Mouse (Mus musculus) stomach, postnatal 0 days (tissue): ENCODE measurements around the gene Atxn7l3. TPM values are rescaled to one million over a fixed set of nuclear protein-coding genes. Genes with fewer than 3 reads are reported as not detected.

Experiments
- ATAC-seq: fragments of 200-750 bp; cut with Nextera tagmentation; 2 replicates; pipeline ENCODE4 v1.8.0; 2017; ENCODE audit not compliant: low FRiP score, low TSS enrichment
- DNase-seq: peaks from one replicate; pipeline ENCODE4 v3.0.0-alpha.2; 2016; ENCODE audit warnings: low spot score
- H3K27ac ChIP-seq: fragments of 300-500 bp; sonication (generic); replicated peaks from 2 replicates; pipeline ENCODE4 v1.5.1; 2014; ENCODE audit warnings: mild to moderate bottlenecking, control low read depth
- H3K27me3 ChIP-seq: fragments of 300-500 bp; sonication (generic); 2 replicates; pipeline ENCODE4 v1.6.1; 2014; ENCODE audit warnings: low read length; ENCODE audit not compliant: control insufficient read depth, insufficient read depth
- H3K36me3 ChIP-seq: fragments of 300-500 bp; sonication (generic); 2 replicates; pipeline ENCODE4 v1.6.1; 2014; ENCODE audit warnings: low read length, mixed read lengths; ENCODE audit not compliant: control insufficient read depth, insufficient read depth
- H3K4me1 ChIP-seq: fragments of 300-500 bp; sonication (generic); replicated peaks from 2 replicates; pipeline ENCODE4 v1.6.1; 2014; ENCODE audit warnings: antibody characterized with exemption; ENCODE audit not compliant: control insufficient read depth, insufficient read depth
- H3K4me2 ChIP-seq: fragments of 300-500 bp; sonication (generic); replicated peaks from 2 replicates; pipeline ENCODE4 v1.6.1; 2014; ENCODE audit warnings: low read depth, mild to moderate bottlenecking, control low read depth, moderate library complexity
- H3K4me3 ChIP-seq: fragments of 300-500 bp; sonication (generic); 2 replicates; pipeline ENCODE4 v1.5.1; 2014; ENCODE audit warnings: low read depth, low read length, control low read depth
- H3K9ac ChIP-seq: fragments of 300-500 bp; sonication (generic); 2 replicates; pipeline ENCODE4 v1.6.1; 2014; ENCODE audit warnings: mild to moderate bottlenecking, low read length, control low read depth, mixed read lengths
- H3K9me3 ChIP-seq: fragments of 300-500 bp; sonication (generic); 2 replicates; pipeline ENCODE4 v1.6.1; 2016; ENCODE audit warnings: low read length; ENCODE audit not compliant: control insufficient read depth
- CTCF ChIP-seq: IDR thresholded peaks from 2 replicates; pipeline ENCODE4 v1.5.1; 2016; ENCODE audit warnings: antibody characterized with exemption, low read depth, mild to moderate bottlenecking, moderate library complexity
- EP300 ChIP-seq: optimal IDR thresholded peaks from 2 replicates; pipeline ENCODE3; 2016; ENCODE audit warnings: antibody characterized with exemption
- WGBS: fragments of 180-500 bp; shearing (Covaris S2); extraction: QIAGEN DNeasy Blood & Tissue Kit; methylation state at CpG from one replicate; pipeline ENCODE4 v1.1.7; 2014; 5-methylcytosine and 5-hydroxymethylcytosine counted together
- polyA plus RNA-seq: library from polyadenylated mRNA; unstranded; fragments of >200 nt; fragmentation: Nextera tagmentation; extraction: Ambion mirVana; gene quantifications from 2 replicates; pipeline ENCODE4 v1.2.1, GENCODE M21; 2015

Atxn7l3 gene
- polyA plus RNA-seq, 1 experiment from 2014 or later, result 7.3 TPM

- H3K9ac ChIP-seq, result peak overlapping the region; percentile 53
- no peaks in the 10 kb centered on the region for H3K27me3 ChIP-seq
- no peaks in the 10 kb centered on the region for H3K36me3 ChIP-seq
- peak; percentile 66 for DNase-seq
- no peak for TF ChIP-seq EP300
- no peak; the same call in 1 of the 2 replicates for TF ChIP-seq CTCF
- H3K9me3 ChIP-seq, result no peaks in the 10 kb centered on the region
- H3K4me3 ChIP-seq, result peak overlapping the region; percentile 30
- H3K4me1 ChIP-seq, result peaks cover 5% of the 10 kb centered on the region; the same call in 1 of the 2 replicates
- H3K27ac ChIP-seq, result no peak overlapping the region
- peak overlapping the region; percentile 54 for H3K4me2 ChIP-seq
- WGBS, result 1% methylated on average over 33 of the region's 33 CpGs
- ATAC-seq, result peak; percentile 65
These were observed 20.0 kb downstream of the Atxn7l3 start for GRCm38 (mm10) chr11:102276411-102276915.

- Histone ChIP-seq H3K4me3 (no peak within 1 kb of the TSS), H3K9me3 (no peaks in the 10 kb centered on the region), H3K4me2 (no peak within 1 kb of the TSS), H3K4me1 (no peaks in the 10 kb centered on the region), H3K9ac (no peak within 1 kb of the TSS), H3K27ac (no peak within 1 kb of the TSS), H3K27me3 (no peaks in the 10 kb centered on the region), H3K36me3 (no peaks in the 10 kb centered on the region)
- no peak for DNase-seq
- TF ChIP-seq CTCF (no peak), EP300 (no peak)
- no peak for ATAC-seq
- 88% methylated on average over 12 of the region's 12 CpGs for WGBS
These were observed 27.7 kb downstream of the Atxn7l3 start, which contains the start of gene Asb16 for GRCm38 (mm10) chr11:102268520-102269244. Asb16 (plus strand) TSS chr11:102268743.

GRCm38 (mm10) chr11:102267480-102267879 lies 29.0 kb downstream of the Atxn7l3 start:
- 9% methylated on average over 11 of the region's 11 CpGs for WGBS
- Histone ChIP-seq H3K9me3 (no peaks in the 10 kb centered on the region), H3K4me2 (no peak overlapping the region), H3K27me3 (no peaks in the 10 kb centered on the region), H3K4me1 (no peaks in the 10 kb centered on the region), H3K4me3 (no peak overlapping the region), H3K36me3 (no peaks in the 10 kb centered on the region), H3K9ac (no peak overlapping the region), H3K27ac (no peak overlapping the region)
- TF ChIP-seq EP300 (no peak), CTCF (peak; percentile 83)
- peak; percentile 70; the same call in 1 of the 2 replicates for ATAC-seq
- peak; percentile 73 for DNase-seq

DNA sequence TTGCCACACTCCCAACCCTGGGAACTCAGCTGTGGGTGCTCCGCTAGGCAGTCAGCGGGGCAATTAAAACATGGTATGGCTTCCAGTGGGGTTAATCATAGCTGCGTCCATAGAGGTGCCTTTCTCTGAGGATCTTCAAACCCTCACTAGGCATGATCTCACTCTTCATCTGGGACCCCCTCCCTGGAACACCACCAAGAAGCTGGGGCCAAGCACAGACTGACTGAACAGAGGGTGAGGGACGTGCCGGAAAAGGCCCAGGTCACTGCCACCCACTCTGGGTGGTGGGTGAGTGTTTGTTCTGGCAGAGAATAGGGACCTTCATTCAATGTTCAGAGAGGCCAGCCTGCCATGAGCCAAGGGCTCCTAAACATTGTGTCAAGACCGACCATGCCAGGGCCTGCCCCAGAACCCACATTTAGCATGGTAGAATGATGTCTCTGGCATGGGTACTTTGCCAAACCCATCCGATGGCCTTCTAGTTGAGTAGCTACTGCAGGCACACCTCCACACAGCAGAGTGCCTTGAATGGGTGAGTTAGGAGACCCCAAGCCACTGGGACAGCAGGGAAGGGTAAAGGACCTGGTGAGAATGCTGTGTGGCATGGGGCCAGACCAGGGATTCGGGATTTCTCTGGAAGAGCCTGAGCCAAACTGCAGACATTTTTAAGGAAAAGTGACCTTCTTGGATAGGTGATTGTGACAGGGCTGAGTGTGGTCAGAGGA lies 29.6 kb downstream of the Atxn7l3 start:
- H3K4me1 ChIP-seq, result no peaks in the 10 kb centered on the region
- H3K4me3 ChIP-seq, result no peak overlapping the region
- no peaks in the 10 kb centered on the region for H3K36me3 ChIP-seq
- H3K9me3 ChIP-seq, result no peaks in the 10 kb centered on the region
- H3K27ac ChIP-seq, result no peak overlapping the region
- TF ChIP-seq CTCF, result no peak
- no peak for TF ChIP-seq EP300
- ATAC-seq (no peak), DNase-seq (no peak)
- no peak overlapping the region for H3K9ac ChIP-seq
- 83% methylated on average over 8 of the region's 8 CpGs for WGBS
- no peaks in the 10 kb centered on the region for H3K27me3 ChIP-seq
- H3K4me2 ChIP-seq, result no peak overlapping the region

DNA sequence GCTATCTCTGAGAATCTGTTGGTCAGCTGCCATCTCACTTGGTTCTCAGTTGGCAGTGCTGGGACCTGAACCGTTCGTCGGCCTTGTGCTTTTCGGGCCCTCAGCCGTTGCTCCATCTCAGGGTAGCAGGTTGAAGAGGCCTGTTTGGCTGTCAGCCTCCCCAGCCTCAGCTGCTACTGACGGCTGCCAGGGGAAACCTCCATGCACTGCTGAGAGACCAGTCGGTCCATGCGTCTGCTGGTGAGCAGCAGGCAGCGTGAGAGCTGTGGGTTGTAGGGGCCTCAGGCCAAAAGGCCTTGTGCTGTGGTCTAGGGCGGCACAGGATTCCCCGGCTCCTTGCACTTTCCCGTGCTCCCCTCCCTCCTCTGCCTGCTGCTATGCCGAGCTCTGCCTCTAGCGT lies 30.6 kb downstream of the Atxn7l3 start:
- Histone ChIP-seq H3K4me3 (no peak overlapping the region), H3K9ac (no peak overlapping the region), H3K27ac (no peak overlapping the region), H3K4me2 (no peak overlapping the region), H3K27me3 (no peaks in the 10 kb centered on the region), H3K36me3 (no peaks in the 10 kb centered on the region), H3K4me1 (no peaks in the 10 kb centered on the region), H3K9me3 (no peaks in the 10 kb centered on the region)
- WGBS, result 82% methylated on average over 14 of the region's 14 CpGs
- DNase-seq (no peak), ATAC-seq (no peak)
- TF ChIP-seq CTCF, result no peak
- TF ChIP-seq EP300, result no peak

DNA sequence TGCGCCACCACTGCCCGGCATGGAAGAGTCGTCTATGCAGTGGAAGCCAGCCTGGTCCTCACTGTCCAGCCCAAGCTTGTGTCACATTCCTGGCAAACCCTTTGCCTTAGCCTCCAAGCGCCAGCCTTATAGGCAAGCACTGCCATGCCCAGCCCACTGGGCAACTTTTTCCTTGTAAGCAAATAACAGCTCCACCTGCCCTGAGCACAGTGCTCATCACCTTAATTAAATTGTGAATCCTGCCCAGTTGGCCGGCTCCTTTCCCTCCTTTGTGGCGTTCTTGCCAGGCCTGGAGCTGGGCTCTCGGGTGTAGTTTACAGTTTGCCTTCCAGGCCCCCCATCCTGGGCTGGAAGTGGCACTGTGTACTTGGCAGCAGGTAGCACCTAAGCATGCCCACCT lies 33.2 kb downstream of the Atxn7l3 start:
- no peak overlapping the region for H3K4me2 ChIP-seq
- H3K4me1 ChIP-seq, result no peaks in the 10 kb centered on the region
- no peaks in the 10 kb centered on the region for H3K36me3 ChIP-seq
- no peak overlapping the region for H3K4me3 ChIP-seq
- 90% methylated on average over 7 of the region's 7 CpGs for WGBS
- no peaks in the 10 kb centered on the region for H3K9me3 ChIP-seq
- no peak for ATAC-seq
- TF ChIP-seq EP300 (no peak), CTCF (no peak)
- H3K27me3 ChIP-seq, result no peaks in the 10 kb centered on the region
- H3K27ac ChIP-seq, result no peak overlapping the region
- H3K9ac ChIP-seq, result no peak overlapping the region
- no peak for DNase-seq
